Mouse (Mus musculus) neutrophil, adult 65 days (primary cell): ENCODE results near the gene Nhlrc2. TPM values are rescaled to one million over a fixed set of nuclear protein-coding genes. Genes with fewer than 3 reads are reported as not detected.

Experiments used
- total RNA-seq: library from RNA; stranded (reverse); gene quantifications from 2 replicates; pipeline ENCODE4 v1.2.4, GENCODE M21; 2023

The Nhlrc2 gene
- total RNA-seq = 17.6 and 23.6 TPM in 2 replicates

GRCm38 (mm10) chr19:56548230-56549032 is at the start of gene Nhlrc2:
Gene Nhlrc2, plus strand, starts transcription at chr19:56548261.

DNA sequence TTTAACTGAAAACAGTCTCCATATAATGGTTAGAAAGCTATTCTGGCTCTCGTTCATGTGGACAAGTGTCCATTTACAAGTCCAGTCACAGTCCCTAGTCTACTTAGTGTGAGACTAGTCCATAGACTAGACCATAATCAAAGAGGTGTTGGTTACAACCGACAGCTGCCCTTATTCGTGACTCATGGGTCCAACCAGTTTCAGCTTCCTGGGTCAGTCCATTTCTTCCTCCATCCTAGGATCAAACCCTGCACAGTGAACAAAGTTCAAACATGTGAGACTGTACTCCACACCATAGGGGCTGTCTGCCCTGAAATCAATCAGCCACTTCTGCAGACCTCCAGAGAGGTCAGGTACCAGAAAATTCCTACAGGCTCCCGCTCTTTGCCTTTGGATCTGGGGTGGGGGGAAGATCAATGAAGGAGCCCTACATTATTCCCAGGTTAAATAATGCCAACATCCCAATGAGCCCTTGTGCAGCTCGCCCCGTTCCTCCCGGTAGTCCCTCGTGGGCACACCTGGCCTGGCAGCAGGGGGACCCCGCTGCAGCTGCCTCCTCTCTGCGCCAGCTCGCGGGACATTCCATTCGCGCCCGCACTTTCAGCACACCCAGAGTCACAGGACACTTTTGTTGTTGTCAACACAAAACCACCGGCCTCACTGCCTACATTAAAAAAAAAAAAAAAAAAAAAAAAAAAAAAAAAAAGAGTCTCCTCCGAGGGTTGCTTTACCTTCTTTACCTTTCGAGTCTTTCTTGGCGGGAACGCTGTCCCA is 418 bp upstream of the Nhlrc2 start, which contains the start of gene Dclre1a:
TSS of gene Dclre1a (minus strand) at position 767 of the 774 bp plus-strand sequence.

Other genes with a start within 250 kb of the Nhlrc2 start
- gene Nrap, start 158.2 kb upstream of the Nhlrc2 start, total RNA-seq = 0.20 and 0.44 TPM in 2 replicates
- gene Casp7, start 151.1 kb upstream of the Nhlrc2 start, total RNA-seq = 27.7 and 34.2 TPM in 2 replicates
- gene Plekhs1, start 86.6 kb upstream of the Nhlrc2 start, total RNA-seq = 1.7 and 3.4 TPM in 2 replicates
- gene Dclre1a, start within 50 bp of the Nhlrc2 start, total RNA-seq = 10.2 and 11.1 TPM in 2 replicates
- 0.16 TPM in 1 of 2 replicates, not detected in the other for gene Adrb1, start 173.9 kb downstream of the Nhlrc2 start, total RNA-seq